Mouse (Mus musculus) forebrain, embryonic 14.5 days (tissue): Measurements from ENCODE around the gene Edaradd. TPM values are rescaled to one million over a fixed set of nuclear protein-coding genes. Genes with fewer than 3 reads are reported as not detected.

Source experiments
- ATAC-seq: fragments of 200-750 bp; cut with Nextera tagmentation; 2 replicates; pipeline ENCODE4 v1.8.0; 2017; ENCODE audit warnings: mild to moderate bottlenecking, moderate library complexity
- DNase-seq: peaks from one replicate; pipeline ENCODE4 v3.0.0-alpha.2; 2015; ENCODE audit warnings: low spot score
- H3K27ac ChIP-seq: fragments of 300-500 bp; sonication (generic); 2 replicates; pipeline ENCODE4 v1.5.1; 2014; ENCODE audit warnings: low read depth, mild to moderate bottlenecking, control low read depth, low read length, moderate library complexity
- H3K27me3 ChIP-seq: fragments of 300-500 bp; sonication (generic); replicated peaks from 2 replicates; pipeline ENCODE4 v1.6.1; 2014; ENCODE audit warnings: low read length, control low read depth, mixed read lengths; ENCODE audit not compliant: control insufficient read depth, insufficient read depth
- H3K36me3 ChIP-seq: fragments of 300-500 bp; sonication (generic); 2 replicates; pipeline ENCODE4 v1.6.1; 2014; ENCODE audit warnings: low read length, control low read depth; ENCODE audit not compliant: control insufficient read depth, insufficient read depth
- H3K4me1 ChIP-seq: fragments of 300-500 bp; sonication (generic); 2 replicates; pipeline ENCODE4 v1.6.1; 2014; ENCODE audit warnings: antibody characterized with exemption, low read length, control low read depth; ENCODE audit not compliant: control insufficient read depth, insufficient read depth
- H3K4me2 ChIP-seq: fragments of 300-500 bp; sonication (generic); 2 replicates; pipeline ENCODE4 v1.6.1; 2014; ENCODE audit warnings: mild to moderate bottlenecking, control low read depth, low read length
- H3K4me3 ChIP-seq: fragments of 300-500 bp; sonication (generic); 2 replicates; pipeline ENCODE4 v1.5.1; 2014; ENCODE audit warnings: low read depth, low read length, control low read depth
- H3K9ac ChIP-seq: fragments of 300-500 bp; sonication (generic); 2 replicates; pipeline ENCODE4 v1.6.1; 2014; ENCODE audit warnings: mild to moderate bottlenecking, low read length, control low read depth, moderate library complexity
- H3K9me3 ChIP-seq: fragments of 300-500 bp; sonication (generic); replicated peaks from 2 replicates; pipeline ENCODE4 v1.6.1; 2016; ENCODE audit warnings: low read length, control low read depth, mixed read lengths; ENCODE audit not compliant: control insufficient read depth
- WGBS: fragments of 180-500 bp; shearing (Covaris S2); extraction: QIAGEN DNeasy Blood & Tissue Kit; methylation state at CpG from one replicate; pipeline ENCODE4 v1.1.7; 2014; 5-methylcytosine and 5-hydroxymethylcytosine counted together
- polyA plus RNA-seq: library from polyadenylated mRNA; unstranded; fragments of >200 nt; fragmentation: Nextera tagmentation; extraction: Ambion mirVana; gene quantifications from 2 replicates; pipeline ENCODE4 v1.2.1, GENCODE M21; 2014

Edaradd gene
- polyA plus RNA-seq, 1 experiment from 2014 or later = 1.0 TPM

GRCm38 (mm10) chr13:12460443-12460842 is 59.8 kb downstream of the Edaradd start:
- H3K27me3 ChIP-seq = no peaks in the 10 kb centered on the region
- H3K4me3 ChIP-seq = peak overlapping the region; percentile 67
- H3K9me3 ChIP-seq = no peaks in the 10 kb centered on the region
- DNase-seq (peak; percentile 36), ATAC-seq (peak; percentile 3; the same call in 1 of the 2 replicates)
- H3K27ac ChIP-seq = no peak overlapping the region
- peaks cover 10% of the 10 kb centered on the region for H3K4me1 ChIP-seq
- H3K4me2 ChIP-seq = peak overlapping the region; percentile 83
- H3K9ac ChIP-seq = peak overlapping the region; percentile 71
- no peaks in the 10 kb centered on the region for H3K36me3 ChIP-seq
- 6% methylated on average over 8 of the region's 8 CpGs for WGBS

GRCm38 (mm10) chr13:12456711-12457110 is 63.5 kb downstream of the Edaradd start:
- ATAC-seq (no peak), DNase-seq (no peak)
- Histone ChIP-seq H3K36me3 (no peaks in the 10 kb centered on the region), H3K27me3 (no peaks in the 10 kb centered on the region), H3K4me3 (no peak overlapping the region), H3K27ac (no peak overlapping the region), H3K4me1 (peaks cover 6% of the 10 kb centered on the region; the same call in 1 of the 2 replicates), H3K9ac (no peak overlapping the region), H3K9me3 (no peaks in the 10 kb centered on the region), H3K4me2 (no peak overlapping the region)
- WGBS = 81% methylated on average over 7 of the region's 7 CpGs

GRCm38 (mm10) chr13:12454686-12455390 is 65.4 kb downstream of the Edaradd start:
- ATAC-seq (no peak), DNase-seq (no peak)
- Histone ChIP-seq H3K4me1 (no peaks in the 10 kb centered on the region), H3K9ac (no peak overlapping the region), H3K27me3 (no peaks in the 10 kb centered on the region), H3K4me3 (no peak overlapping the region), H3K9me3 (no peaks in the 10 kb centered on the region), H3K36me3 (no peaks in the 10 kb centered on the region), H3K27ac (no peak overlapping the region), H3K4me2 (no peak overlapping the region)
- WGBS = 77% methylated on average over 7 of the region's 7 CpGs

GRCm38 (mm10) chr13:12453150-12453549 is 67.1 kb downstream of the Edaradd start:
- no peaks in the 10 kb centered on the region for H3K27me3 ChIP-seq
- no peaks in the 10 kb centered on the region for H3K36me3 ChIP-seq
- no peak for DNase-seq

GRCm38 (mm10) chr13:12442008-12442587 is 78.1 kb downstream of the Edaradd start:
- peaks cover 31% of the 10 kb centered on the region for H3K36me3 ChIP-seq

More at GRCm38 (mm10) chr13:12453150-12453549, 67.1 kb downstream of the Edaradd start:
- no peaks in the 10 kb centered on the region for H3K4me1 ChIP-seq
- H3K4me2 ChIP-seq = no peak overlapping the region
- H3K27ac ChIP-seq = no peak overlapping the region
- no peaks in the 10 kb centered on the region for H3K9me3 ChIP-seq
- no peak overlapping the region for H3K9ac ChIP-seq
- H3K4me3 ChIP-seq = no peak overlapping the region
- no peak for ATAC-seq
- WGBS = 90% methylated on average over 14 of the region's 14 CpGs

GRCm38 (mm10) chr13:12440813-12441212 is 79.4 kb downstream of the Edaradd start:
- no peaks in the 10 kb centered on the region for H3K27me3 ChIP-seq
- 85% methylated on average over 6 of the region's 6 CpGs for WGBS
- no peaks in the 10 kb centered on the region for H3K9me3 ChIP-seq
- H3K36me3 ChIP-seq = peaks cover 40% of the 10 kb centered on the region
- DNase-seq (no peak), ATAC-seq (no peak)
- H3K4me3 ChIP-seq = no peak overlapping the region
- H3K4me2 ChIP-seq = no peak overlapping the region
- H3K4me1 ChIP-seq = no peaks in the 10 kb centered on the region
- H3K27ac ChIP-seq = no peak overlapping the region
- H3K9ac ChIP-seq = no peak overlapping the region

More at GRCm38 (mm10) chr13:12442008-12442587, 78.1 kb downstream of the Edaradd start:
- Histone ChIP-seq H3K4me1 (no peaks in the 10 kb centered on the region), H3K9me3 (no peaks in the 10 kb centered on the region), H3K4me3 (no peak overlapping the region), H3K4me2 (no peak overlapping the region), H3K9ac (no peak overlapping the region), H3K27me3 (no peaks in the 10 kb centered on the region), H3K27ac (no peak overlapping the region)
- WGBS = 73% methylated on average over 2 of the region's 2 CpGs
- DNase-seq (peak; percentile 43), ATAC-seq (0 out of 2 replicates have a peak, but pooled peaks have one; percentile 12)

- WGBS = 87% methylated on average over 3 of the region's 3 CpGs
- peaks cover 52% of the 10 kb centered on the region for H3K36me3 ChIP-seq
- no peaks in the 10 kb centered on the region for H3K9me3 ChIP-seq
- H3K4me3 ChIP-seq = no peak overlapping the region
- H3K27me3 ChIP-seq = no peaks in the 10 kb centered on the region
- no peaks in the 10 kb centered on the region for H3K4me1 ChIP-seq
- no peak overlapping the region for H3K4me2 ChIP-seq
- ATAC-seq = no peak
- DNase-seq = no peak
- H3K9ac ChIP-seq = no peak overlapping the region
- H3K27ac ChIP-seq = no peak overlapping the region
These were observed 80.7 kb downstream of the Edaradd start for GRCm38 (mm10) chr13:12439586-12439985.

- Histone ChIP-seq H3K9me3 (no peaks in the 10 kb centered on the region), H3K27ac (no peak overlapping the region), H3K4me3 (no peak overlapping the region), H3K27me3 (no peaks in the 10 kb centered on the region), H3K36me3 (peaks cover 91% of the 10 kb centered on the region), H3K4me2 (no peak overlapping the region), H3K9ac (no peak overlapping the region), H3K4me1 (no peaks in the 10 kb centered on the region)
- WGBS = 83% methylated on average over 5 of the region's 5 CpGs
- ATAC-seq (no peak), DNase-seq (no peak)
These were observed 86.4 kb downstream of the Edaradd start for GRCm38 (mm10) chr13:12433843-12434242.

- no peaks in the 10 kb centered on the region for H3K4me1 ChIP-seq
- peaks cover 95% of the 10 kb centered on the region for H3K36me3 ChIP-seq
- ATAC-seq (no peak), DNase-seq (no peak)
- 94% methylated on average over 13 of the region's 13 CpGs for WGBS
- no peaks in the 10 kb centered on the region for H3K27me3 ChIP-seq
- H3K9me3 ChIP-seq = no peaks in the 10 kb centered on the region
- H3K27ac ChIP-seq = no peak overlapping the region
- H3K9ac ChIP-seq = no peak overlapping the region
- no peak overlapping the region for H3K4me2 ChIP-seq
- H3K4me3 ChIP-seq = no peak overlapping the region
These were observed 91.7 kb downstream of the Edaradd start for GRCm38 (mm10) chr13:12428556-12428955.
